Mouse (Mus musculus) heart, adult 2 months (tissue): Measurements from ENCODE around the gene Trpc7. TPM values are rescaled to one million over a fixed set of nuclear protein-coding genes. Genes with fewer than 3 reads are reported as not detected.

Experiments
- DNase-seq, 2 experiments: peaks; one replicate each; pipeline ENCODE4 v3.0.0; 2021
- H3K27ac ChIP-seq: fragments of 200-600 bp; 2 replicates; pipeline ENCODE4 v1.8.1; 2022
- H3K27me3 ChIP-seq: fragments of 200-500 bp; 2 replicates; pipeline ENCODE4 v1.6.1; 2012; ENCODE audit warnings: mild to moderate bottlenecking, low read length, inconsistent platforms, mixed read lengths; ENCODE audit not compliant: control insufficient read depth, insufficient read depth
- H3K36me3 ChIP-seq: fragments of 200-500 bp; 2 replicates; pipeline ENCODE4 v1.6.1; 2012; ENCODE audit warnings: low read length, inconsistent platforms; ENCODE audit not compliant: control insufficient read depth, insufficient read depth
- H3K4me1 ChIP-seq: fragments of 200-500 bp; 2 replicates; pipeline ENCODE4 v1.6.1; 2011; ENCODE audit warnings: low read length; ENCODE audit not compliant: control insufficient read depth, insufficient read depth
- H3K4me3 ChIP-seq: fragments of 200-600 bp; 2 replicates; pipeline ENCODE4 v1.8.1; 2022
- H3K79me2 ChIP-seq: fragments of 200-500 bp; replicated peaks from 2 replicates; pipeline ENCODE4 v1.6.1; 2012; ENCODE audit warnings: mild to moderate bottlenecking, inconsistent platforms, low read length, moderate library complexity, mixed read lengths; ENCODE audit not compliant: control insufficient read depth, insufficient read depth
- H3K9ac ChIP-seq: fragments of 200-500 bp; 2 replicates; pipeline ENCODE4 v1.6.1; 2012; ENCODE audit warnings: low read depth, mild to moderate bottlenecking, control low read depth, inconsistent platforms, low read length, mixed read lengths
- CTCF ChIP-seq: fragments of 200-600 bp; IDR thresholded peaks from 2 replicates; pipeline ENCODE4 v1.8.1; 2022; ENCODE audit warnings: antibody characterized with exemption, mild to moderate bottlenecking, moderate library complexity
- EP300 ChIP-seq: fragments of 200-500 bp; IDR thresholded peaks from 2 replicates; pipeline ENCODE4 v1.6.1; 2011; ENCODE audit warnings: low read depth, low read length, control low read depth; ENCODE audit not compliant: insufficient read depth
- POLR2A ChIP-seq: fragments of 200-500 bp; IDR thresholded peaks from 2 replicates; pipeline ENCODE4 v1.6.1; 2011; ENCODE audit warnings: mild to moderate bottlenecking, low read depth, low read length, control low read depth; ENCODE audit not compliant: insufficient read depth
- WGBS: fragments of 180-500 bp; shearing (Covaris S2); methylation state at CpG from one replicate; pipeline ENCODE4 v1.1.7; 2018; 5-methylcytosine and 5-hydroxymethylcytosine counted together
- intact Hi-C: fragments of 180-260 bp; cut with DNase I; formaldehyde crosslinking; loops from one replicate; pipeline ENCODE4 v1.15.1; 2025
- polyA plus RNA-seq: library from polyadenylated mRNA; depleted of rRNA; stranded (reverse); fragments of >200 nt; gene quantifications from 2 replicates; pipeline ENCODE4 v1.2.3, GENCODE M21; 2012
- total RNA-seq, 2 experiments: library from RNA; stranded (reverse); gene quantifications; 2 replicates each; pipeline ENCODE4 v1.2.3; 2021

The Trpc7 gene
- total and polyA plus RNA-seq, 3 experiments: not detected

GRCm38 (mm10) chr13:56864567-56864966, 31.2 kb downstream of the Trpc7 start:
- Histone ChIP-seq H3K4me1 (no peaks in the 10 kb centered on the region), H3K27ac (no peak overlapping the region), H3K4me3 (no peak overlapping the region), H3K27me3 (no peaks in the 10 kb centered on the region), H3K9ac (no peak overlapping the region), H3K79me2 (no peaks in the 10 kb centered on the region), H3K36me3 (no peaks in the 10 kb centered on the region)
- 79% methylated on average over 6 of the region's 6 CpGs for WGBS
- intact Hi-C loops: no loop called here
- no peak for TF ChIP-seq EP300
- no peak for TF ChIP-seq CTCF
- TF ChIP-seq POLR2A: no peak
- DNase-seq: no peak

- TF ChIP-seq EP300: no peak
- no peak for TF ChIP-seq CTCF
- no peak for TF ChIP-seq POLR2A
- intact Hi-C loops: no loop called here
- Histone ChIP-seq H3K36me3 (no peaks in the 10 kb centered on the region), H3K4me1 (no peaks in the 10 kb centered on the region), H3K79me2 (no peaks in the 10 kb centered on the region), H3K27me3 (no peaks in the 10 kb centered on the region), H3K9ac (no peak overlapping the region), H3K27ac (no peak overlapping the region), H3K4me3 (no peak overlapping the region)
- 50% methylated on average over 6 of the region's 6 CpGs for WGBS
- DNase-seq: no peak
Measured at GRCm38 (mm10) chr13:56862011-56862410, 33.8 kb downstream of the Trpc7 start.

- Histone ChIP-seq H3K27me3 (no peaks in the 10 kb centered on the region), H3K79me2 (no peaks in the 10 kb centered on the region), H3K27ac (no peak overlapping the region), H3K4me3 (no peak overlapping the region), H3K36me3 (no peaks in the 10 kb centered on the region), H3K4me1 (no peaks in the 10 kb centered on the region), H3K9ac (no peak overlapping the region)
- intact Hi-C loops: no loop called here
- 59% methylated on average over 8 of the region's 8 CpGs for WGBS
- DNase-seq: no peak
- TF ChIP-seq EP300: no peak
- TF ChIP-seq POLR2A: no peak
- TF ChIP-seq CTCF: no peak
Measured at GRCm38 (mm10) chr13:56854506-56854905, 41.3 kb downstream of the Trpc7 start.

- Histone ChIP-seq H3K4me1 (no peaks in the 10 kb centered on the region), H3K36me3 (no peaks in the 10 kb centered on the region), H3K27ac (no peak overlapping the region), H3K9ac (no peak overlapping the region), H3K27me3 (no peaks in the 10 kb centered on the region), H3K4me3 (no peak overlapping the region), H3K79me2 (no peaks in the 10 kb centered on the region)
- TF ChIP-seq CTCF (no peak), EP300 (no peak), POLR2A (no peak)
- WGBS: 58% methylated on average over 5 of the region's 5 CpGs
- intact Hi-C loops: no loop called here
- no peak for DNase-seq
Measured at GRCm38 (mm10) chr13:56853436-56853835, 42.4 kb downstream of the Trpc7 start.

GRCm38 (mm10) chr13:56845866-56846265, 49.9 kb downstream of the Trpc7 start:
- H3K27ac ChIP-seq: no peak overlapping the region
- DNase-seq: no peak
- intact Hi-C loops: no loop called here
- 77% methylated on average over 3 of the region's 3 CpGs for WGBS
- H3K4me1 ChIP-seq: no peaks in the 10 kb centered on the region
- H3K36me3 ChIP-seq: no peaks in the 10 kb centered on the region
- no peaks in the 10 kb centered on the region for H3K27me3 ChIP-seq
- no peak overlapping the region for H3K9ac ChIP-seq
- H3K4me3 ChIP-seq: no peak overlapping the region
- no peaks in the 10 kb centered on the region for H3K79me2 ChIP-seq
- TF ChIP-seq EP300 (no peak), POLR2A (no peak)

GRCm38 (mm10) chr13:56815471-56815870, 80.3 kb downstream of the Trpc7 start:
- Histone ChIP-seq H3K4me3 (no peak overlapping the region), H3K9ac (no peak overlapping the region), H3K36me3 (no peaks in the 10 kb centered on the region), H3K79me2 (no peaks in the 10 kb centered on the region), H3K27me3 (no peaks in the 10 kb centered on the region; the same call in 1 of the 2 replicates), H3K4me1 (no peaks in the 10 kb centered on the region), H3K27ac (no peak overlapping the region)
- no peak for DNase-seq
- intact Hi-C loops: no loop called here
- TF ChIP-seq CTCF (no peak), POLR2A (no peak), EP300 (no peak)
- WGBS: 78% methylated on average over 12 of the region's 12 CpGs
